Mouse (Mus musculus): ENCODE results near the gene Brd2. TPM values are rescaled to one million over a fixed set of nuclear protein-coding genes. Genes with fewer than 3 reads are reported as not detected.
A peak's percentile ranks its signal among the peaks of the same experiment; 100 is the strongest.

Brd2 gene
- total RNA-seq, 2 experiments from 2014 or later = 125 to 128 TPM

DNA sequence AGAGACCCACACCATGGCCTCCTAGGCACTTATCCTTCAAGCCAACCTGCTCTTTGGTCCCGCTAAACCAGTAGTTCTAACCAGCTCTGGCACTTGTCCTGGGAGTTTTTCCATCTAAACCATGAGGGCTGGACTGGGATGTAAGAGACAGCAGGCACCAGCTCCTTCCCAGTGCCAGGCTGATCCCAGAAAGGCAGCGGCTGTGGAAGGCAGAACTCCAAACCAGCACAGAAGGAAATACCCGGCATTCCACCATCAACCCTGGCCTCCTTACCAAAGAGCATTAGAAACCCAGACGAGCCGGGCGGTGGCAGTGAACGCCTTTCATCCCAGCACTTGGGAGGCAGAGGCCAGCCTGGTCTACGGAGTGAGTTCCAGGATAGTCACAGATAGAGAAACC is 12.1 kb downstream of the Brd2 start:
- no peak for DNase-seq

DNA sequence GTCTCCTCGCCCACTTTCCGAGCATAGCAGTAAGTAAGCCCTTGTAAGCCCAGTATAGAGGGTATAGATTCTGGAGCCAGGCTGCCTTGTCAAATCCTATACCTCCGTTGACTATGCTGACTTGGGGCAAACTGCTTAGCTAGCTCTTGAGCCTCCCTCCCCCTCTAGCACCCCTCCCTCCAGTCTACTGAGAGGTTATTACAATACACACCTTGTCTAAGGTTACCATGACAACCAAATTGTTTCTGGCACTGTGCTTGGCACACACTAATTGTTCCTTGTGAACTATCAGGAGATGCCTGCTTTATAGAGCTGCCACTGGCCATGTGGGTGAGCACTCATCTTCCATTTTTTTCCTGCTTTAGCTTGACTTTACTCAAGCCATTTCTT is 12.6 kb downstream of the Brd2 start:
- no peak for DNase-seq

DNA sequence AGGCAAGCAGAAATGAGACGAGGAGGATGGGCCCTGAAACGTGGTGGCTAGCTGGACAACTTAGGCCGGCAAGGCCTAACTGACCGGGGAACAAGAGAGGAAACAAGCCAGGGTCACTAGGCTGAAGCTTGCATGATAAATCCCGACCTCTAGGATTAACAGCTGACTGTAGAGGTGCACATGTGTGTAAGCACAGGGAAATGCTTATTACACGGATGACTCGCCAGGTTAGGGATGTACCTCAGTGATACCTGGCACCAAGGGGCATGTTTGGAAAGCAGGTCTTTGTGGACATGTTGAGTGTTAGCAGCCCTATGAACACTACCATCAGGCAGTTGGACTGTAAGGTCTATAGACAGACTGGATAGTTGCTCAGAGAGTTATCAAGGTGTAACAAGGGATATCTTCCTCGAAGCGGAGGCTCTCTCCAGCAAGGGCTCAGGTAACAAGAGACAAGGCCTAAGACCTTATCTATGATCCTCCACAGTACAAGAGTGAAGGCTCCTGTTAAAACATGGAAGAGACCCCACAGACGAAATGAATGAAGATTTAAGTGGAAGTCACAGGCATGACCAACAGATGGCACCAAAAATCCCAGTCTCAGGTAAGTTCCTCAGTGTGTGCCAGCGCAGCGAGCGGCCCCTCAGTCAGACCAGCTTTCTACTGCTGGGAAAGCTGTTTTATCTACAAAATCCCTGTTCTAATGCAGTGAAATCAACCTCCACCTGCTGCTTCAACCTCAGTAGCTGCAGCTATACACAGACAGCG is 13.2 kb downstream of the Brd2 start:
- DNase-seq = no peak

DNA sequence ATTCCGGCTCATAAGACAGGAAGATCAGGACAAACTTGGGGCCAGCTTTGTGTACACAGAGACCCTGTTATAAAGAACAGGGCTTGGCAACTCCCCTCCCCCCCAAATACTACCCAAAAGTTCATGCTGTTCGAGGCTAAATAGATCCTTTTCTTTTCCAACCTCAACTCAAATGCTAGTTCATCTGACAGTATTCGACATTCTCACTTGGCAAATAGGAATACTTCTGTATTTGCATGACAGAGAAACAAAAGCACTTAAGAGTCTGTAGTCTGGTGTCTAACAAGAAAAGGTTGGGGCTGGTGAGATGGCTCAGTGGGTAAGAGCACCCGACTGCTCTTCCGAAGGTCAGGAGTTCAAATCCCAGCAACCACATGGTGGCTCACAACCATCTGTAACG is 14.0 kb downstream of the Brd2 start:
- DNase-seq = no peak

DNA sequence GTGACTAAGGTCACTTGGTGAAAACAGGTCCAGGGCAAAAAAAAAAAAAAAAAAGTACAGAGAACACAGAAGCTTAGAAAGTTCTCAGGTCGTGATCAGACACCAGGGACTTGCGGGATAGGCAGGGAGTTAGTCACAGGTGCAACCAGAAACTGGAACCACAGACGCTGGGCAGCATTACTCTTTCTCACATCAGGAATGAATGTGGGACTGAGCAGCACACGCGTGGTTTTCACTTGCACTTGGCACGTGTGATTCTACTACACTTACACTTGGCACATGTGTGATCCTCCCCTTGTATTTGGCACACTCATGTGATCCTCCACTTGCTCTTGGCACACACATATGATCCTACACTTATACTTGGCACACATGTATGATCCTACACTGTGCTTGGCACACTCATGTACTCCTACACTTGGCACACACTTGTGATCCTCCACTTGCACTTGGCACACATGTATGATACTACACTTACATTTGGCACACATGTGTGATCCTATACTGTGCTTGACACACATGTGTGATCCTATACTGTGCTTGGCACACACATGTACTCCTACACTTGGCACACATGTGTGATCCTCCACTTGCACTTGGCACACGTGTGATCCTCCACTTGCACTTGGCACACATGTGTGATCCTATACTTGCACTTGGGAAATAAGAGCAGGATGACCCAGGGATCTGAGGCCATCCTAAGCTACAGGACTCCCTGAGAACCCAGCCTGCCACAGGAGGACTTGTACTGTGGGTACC is 15.1 kb downstream of the Brd2 start:
- no peak for DNase-seq

DNA sequence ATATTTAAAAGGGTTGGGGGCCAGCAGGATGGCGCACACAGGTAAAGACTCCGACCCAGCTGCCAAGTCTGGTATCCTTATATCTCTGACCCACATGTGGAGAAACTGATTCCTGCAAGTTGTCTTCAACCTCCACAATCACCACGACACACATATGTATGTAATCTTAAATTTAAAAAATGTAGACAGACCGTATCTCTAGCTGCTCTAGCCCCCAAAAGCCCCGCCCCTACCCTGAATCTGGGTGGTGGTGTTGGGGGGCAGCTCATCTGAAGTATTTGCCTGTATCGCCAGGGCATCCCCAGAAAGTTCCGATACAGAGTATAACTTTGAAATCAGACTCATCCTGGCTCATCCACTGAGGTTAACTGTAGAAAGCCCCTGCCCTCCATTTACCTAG is 15.9 kb downstream of the Brd2 start:
- no peak for DNase-seq

DNA sequence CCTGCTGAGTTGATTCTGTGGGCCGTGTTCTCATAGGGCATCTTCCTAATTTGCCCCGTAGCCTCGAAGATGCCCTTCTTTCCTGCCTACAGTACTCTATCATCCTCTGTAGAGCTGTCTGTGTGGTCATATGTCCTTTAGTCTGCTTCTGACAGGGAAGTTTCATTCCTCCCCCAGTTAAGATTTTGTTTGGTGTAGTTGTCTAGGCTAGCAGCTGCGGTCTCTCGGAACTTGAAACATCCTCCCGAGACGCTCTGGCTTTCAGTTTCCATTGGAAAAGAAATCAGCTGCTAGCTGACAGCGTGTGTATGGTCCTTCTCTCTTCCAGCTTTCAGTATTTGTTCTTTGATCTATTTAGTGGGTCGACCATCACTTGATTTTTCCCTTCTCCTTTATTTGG is 17.6 kb downstream of the Brd2 start:
- no peak for DNase-seq

DNA sequence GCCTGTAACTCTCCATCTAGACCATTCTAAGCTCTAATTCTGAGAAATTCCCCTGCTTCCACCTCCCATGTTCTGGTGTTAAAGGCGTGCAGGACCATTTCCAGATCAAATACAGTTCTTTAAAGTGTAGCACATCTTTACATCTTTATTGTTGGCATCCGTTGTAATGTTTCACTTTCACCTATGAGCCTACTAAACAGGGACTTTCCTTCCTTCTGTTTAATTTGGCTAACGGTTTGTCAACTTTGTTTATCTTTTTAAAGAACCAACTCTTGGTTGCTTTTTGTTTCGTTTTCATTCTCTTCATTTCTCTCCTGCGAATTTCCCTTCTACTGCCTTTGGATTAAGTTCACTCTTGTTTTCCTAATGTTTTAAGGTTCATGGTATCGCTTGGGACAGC is 19.6 kb downstream of the Brd2 start:
- DNase-seq = no peak

DNA sequence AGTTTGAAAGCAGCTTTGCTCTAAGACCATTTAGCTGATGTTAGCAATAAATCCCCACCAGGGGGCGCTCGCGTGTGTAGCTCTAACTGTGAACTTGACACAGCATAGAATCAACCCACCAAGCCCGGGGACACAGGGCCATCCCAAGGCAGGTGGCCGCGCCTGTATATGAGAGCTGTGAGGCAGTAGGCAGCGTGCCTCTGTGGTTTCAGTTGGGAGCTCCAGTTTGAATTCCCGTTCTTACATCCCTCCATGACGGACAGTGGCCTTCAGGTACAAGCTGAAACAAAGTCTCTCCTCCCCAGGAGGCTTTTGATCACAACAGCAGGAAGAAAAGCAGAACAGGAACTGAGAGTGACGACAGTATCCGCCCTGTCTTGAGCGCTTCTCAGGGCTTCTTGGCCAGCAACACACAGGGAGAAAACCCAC is 20.8 kb downstream of the Brd2 start:
- peak; percentile 96 for DNase-seq

DNA sequence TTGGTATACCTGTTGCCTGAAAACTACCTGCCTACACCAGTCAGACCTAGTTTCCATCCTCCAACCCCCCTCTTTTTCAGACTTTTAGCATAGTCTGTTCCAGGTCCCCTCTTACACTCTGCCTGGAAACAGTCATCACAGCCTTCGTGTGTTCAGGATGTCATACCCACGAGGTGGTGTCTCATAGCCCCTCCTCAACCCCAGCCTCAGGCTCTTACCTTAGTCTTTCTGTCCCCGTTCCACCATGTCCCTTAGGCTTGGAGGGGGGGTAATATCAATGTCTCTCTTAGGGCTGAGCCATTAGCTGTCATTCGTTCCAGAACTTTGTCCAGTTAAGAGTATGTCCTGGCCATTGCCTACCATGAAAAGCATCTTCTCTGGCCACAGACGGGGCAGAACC is 21.2 kb downstream of the Brd2 start:
- DNase-seq = no peak

DNA sequence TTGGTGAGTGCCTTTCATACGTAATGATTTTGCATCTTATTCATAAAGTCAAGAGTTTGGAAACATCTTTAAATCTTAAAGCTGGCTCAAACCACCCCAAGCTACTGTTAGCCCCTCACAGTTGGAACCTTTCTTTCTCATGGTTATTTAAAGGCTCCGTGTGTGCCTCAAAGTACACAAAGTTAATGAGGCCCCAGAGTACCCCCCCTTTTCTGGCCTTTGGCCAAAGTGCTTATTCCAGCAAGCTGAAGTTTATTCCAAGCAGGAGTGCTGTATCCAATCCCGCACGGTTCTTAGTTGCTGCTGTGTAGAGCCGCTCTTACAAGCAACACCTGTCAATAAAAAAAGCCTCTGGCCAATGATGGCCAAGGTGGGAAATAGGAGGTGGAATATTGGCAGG is 22.9 kb downstream of the Brd2 start:
- DNase-seq = no peak

DNA sequence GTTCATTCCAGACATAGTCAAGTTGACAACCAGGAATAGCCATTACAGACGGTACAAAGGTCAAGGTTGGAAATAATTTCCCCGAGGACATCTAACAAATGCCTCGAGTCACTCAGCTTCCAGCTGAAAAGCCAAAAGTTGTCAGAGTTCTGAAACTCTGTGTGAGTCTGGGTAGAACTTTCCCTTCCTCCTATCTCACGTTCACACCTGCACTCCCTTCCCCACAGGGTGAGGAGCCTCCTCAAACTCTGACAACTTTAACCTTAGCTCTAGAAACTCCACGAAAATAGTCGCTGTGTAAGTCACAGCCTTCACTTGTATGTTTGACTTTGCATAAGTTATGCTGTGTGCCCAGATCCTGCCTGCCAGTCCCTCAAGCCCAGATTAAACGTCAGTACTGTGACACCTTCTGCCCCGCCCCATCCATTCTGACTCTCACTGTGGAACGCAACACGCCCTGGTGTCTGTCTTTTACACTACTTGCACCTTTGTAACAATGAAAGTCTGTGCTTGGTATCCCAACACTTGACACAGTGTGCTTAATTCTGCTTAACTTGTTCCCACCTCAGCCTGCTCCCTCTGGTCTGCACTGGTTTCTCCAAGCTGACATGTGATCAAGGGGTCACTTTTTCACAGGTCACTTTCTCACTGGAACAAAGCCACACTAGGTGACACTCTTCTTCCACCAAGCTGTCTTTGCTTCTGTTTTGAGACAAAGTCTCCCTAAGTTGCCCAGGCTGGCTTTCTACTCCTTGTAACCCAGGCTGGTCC is 23.5 kb downstream of the Brd2 start:
- DNase-seq = no peak

DNA sequence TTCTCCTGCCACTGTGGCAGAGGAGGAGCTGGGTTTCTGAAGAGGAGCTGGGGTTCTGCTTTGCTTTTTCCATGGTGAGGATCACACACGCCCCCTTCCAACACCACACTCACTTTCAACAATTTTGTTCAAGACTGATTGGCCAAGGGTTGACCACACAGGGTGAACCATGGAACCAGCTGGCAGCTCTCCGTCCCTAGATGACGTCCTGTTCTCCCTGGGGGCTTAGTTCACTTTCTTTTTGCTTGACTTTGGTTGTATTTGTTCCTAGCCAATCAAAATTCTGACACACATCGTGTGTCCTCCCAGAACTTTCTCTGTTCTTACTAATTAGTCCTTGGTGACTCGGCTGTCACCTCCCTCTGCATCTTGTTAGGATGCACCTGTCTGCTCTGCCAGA is 25.2 kb downstream of the Brd2 start:
- DNase-seq = no peak

DNA sequence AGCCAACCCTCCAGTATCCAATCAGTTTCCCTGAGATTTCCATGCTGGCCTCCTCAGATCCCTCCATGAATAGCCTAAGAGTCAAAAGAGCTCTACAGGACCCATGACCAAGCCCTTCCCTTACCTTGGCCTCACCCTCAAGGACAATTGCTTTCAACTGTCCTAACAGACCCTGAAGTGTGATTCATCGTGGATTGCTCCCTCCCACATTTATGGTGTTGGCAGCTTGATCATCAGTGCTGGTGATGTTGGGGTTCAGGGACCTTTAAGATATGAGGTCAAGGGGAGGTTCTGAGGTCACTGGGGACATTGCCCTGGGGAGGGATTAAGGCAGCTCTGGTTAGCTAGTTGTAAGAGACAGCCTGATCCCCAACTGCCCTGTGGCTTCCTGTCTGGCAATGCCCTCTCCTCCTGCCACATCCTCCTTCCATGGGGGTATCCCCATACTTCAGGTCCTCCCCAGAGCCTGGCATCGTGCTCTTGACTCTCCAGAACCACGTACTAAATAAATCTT is 25.9 kb downstream of the Brd2 start:
- DNase-seq = no peak

DNA sequence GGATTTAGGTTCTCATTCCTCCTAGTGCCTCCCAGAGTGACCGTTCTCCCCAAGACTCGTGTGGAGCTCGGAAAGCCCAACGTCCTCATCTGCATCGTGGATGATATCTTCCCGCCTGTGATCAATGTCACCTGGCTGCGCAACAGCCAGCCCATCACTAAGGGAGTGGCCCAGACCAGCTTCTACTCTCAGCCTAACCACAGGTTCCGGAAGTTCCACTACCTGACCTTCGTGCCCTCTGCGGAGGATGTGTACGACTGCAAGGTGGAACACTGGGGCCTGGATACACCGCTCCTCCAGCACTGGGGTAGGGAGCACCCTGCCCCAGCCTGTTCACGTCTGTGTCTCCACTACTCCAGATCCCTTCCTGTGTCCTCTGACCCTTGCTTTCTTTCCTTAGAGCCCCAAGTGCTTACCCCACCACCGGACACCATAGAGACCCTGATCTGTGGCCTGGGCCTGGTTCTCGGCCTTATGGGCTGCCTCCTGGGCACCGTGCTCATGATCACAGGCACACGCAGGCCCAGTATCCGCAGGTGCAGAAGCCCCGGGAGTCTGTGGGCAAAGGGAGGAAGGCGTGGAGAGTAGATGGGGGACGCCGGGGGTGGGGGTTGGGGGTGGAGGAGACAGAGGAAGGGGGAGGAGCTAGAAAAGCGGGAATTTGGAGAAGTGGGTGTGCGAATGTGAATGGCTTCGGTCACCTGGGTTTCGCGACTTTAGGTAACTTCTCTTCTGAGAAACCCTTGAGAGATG is 28.0 kb downstream of the Brd2 start:
- DNase-seq = no peak

DNA sequence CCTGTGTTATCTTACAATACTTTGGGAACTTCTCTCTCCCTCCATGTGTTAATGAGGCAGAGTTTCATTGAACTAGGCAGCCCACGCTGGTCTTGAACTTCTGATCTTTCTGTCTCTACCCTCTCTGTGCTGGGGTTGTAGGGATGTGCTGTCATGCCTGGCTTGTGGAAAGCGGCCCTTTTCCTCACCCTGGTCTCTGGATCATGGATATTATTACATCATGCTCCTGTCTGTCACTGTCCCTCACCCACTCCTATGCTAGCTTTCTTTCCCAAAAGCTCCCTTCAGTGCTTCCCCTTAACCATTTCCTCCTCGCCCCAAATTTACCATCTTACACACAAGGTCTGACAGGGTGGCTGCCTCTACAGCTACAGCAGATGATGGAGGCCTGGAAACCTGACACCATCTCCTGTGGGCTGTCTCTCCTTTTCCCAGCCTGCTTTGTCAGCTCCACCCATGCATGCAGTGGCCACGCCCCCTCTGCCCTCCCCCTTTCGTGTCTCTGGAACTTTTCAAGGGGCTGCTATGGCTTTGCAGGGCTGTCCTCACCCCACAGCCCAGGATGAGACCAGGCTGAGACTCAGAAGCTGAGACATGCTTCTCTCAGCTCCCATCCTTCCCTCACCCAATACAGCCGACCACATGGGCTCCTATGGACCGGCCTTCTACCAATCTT is 29.1 kb downstream of the Brd2 start:
- DNase-seq = peak; percentile 47

DNA sequence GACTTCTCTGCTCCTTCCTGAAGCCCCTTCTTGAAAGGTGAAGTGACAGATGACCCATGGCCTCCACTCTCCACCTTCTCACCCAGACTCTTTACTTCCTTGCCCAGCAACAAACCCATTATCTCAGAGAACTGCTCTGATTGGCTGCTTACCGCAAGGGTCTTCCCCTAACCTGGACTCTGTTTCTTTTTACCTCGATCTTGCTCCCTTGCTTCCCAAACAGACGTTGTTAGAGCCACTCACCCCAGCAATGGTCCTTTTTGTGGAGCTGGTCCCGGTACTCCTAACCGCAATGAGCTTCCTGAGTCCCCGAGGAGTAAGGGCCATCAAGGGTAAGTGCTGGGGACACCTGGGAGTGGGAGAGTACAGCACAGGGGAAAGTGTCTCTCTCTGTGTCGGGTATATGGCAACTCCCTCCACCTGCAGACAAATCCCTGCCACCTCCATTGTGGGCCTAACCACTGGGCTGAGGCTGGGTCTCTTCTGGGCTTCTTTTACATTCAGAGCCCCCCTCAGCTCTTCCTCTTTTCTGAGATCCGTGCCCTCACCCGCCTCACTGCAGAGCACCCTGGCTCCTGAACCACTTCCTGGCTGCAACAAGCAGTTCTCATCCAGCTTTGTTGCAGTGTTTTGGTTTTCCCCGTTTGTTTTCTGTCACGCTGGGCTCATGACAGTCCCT is 30.1 kb downstream of the Brd2 start, which contains the start of gene H2-Oa:
TSS of gene H2-Oa (plus strand) at position 144 of the 679 bp plus-strand sequence.
- DNase-seq = no peak

DNA sequence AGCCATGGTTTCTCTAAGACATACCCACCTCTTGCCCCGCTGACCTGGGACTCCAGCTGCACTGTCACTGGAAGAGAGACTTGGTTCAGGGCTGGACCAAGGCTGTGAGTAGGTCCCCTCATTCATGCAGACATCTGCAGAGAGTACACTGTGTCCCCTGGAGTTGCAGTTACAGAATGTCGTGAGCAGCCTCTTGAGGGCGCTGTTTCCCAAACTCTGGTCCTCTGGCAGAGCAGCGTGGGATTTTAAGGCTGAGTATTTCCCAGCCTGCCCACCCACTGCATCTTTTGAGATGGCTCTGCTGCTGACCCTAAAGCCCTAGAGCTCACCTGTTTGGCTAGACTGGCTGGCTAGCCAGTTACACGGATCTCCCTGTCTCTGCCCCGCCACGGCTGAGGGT is 31.5 kb downstream of the Brd2 start:
- peak; percentile 32 for DNase-seq

DNA sequence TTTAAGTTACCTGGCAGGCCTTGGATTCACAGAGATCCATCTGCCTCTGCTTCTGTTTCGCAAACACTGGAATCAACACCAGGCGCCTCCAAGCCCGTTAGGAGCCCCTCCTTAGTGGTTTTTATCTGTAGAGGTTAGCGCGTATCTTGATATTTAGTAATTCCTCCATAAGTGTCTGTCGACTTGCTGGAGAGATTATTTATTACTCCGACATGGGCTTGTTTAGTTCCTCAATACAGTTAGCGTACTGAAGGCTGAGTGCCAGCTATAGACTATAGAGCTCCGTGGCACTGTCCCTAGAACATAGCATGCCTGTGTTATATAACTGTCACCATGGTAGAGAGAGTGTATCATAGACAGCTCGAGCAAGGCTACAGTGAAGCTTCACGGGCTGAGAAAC is 34.3 kb downstream of the Brd2 start:
- no peak for DNase-seq

DNA sequence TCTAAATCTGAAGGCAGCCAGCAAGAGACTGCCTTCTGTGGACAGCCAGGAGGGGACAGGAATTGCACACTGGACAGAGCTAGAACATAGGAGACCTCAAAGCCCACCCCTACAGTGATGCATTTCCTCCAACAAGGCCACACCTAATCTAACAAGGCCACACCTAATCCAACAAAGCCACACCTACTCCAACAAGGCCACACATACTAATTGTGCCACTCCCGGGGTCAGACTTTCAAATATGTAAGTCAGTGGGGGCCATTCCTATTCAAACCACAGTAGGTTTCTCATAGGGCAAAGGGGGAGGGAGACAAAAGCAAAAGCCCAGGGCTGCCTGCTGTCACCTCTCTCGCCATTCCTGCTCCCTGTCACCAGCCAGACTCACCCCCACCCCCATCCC is 35.0 kb downstream of the Brd2 start:
- no peak for DNase-seq

DNA sequence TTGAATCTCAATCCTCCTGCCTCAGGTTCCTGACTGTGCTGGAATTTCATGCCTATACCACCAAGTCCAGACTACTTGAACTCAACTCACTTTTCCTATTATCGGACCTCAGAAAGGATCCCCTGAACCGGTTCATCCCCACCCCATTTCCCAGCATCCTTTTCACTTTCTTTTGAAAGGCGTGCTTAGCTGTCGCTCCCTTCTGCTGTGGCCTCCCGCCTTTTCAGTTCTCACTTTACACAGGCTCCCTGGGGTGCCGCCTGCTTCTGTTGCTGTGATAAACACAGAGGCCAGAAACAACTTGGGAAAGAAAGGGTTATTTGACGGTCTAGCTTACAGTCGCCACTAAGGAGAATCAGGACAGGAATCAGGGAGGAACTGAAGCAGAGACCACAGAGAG is 39.3 kb downstream of the Brd2 start:
- DNase-seq = no peak
